Mouse (Mus musculus): ENCODE results near the gene Vmn1r33. TPM values are rescaled to one million over a fixed set of nuclear protein-coding genes. Genes with fewer than 3 reads are reported as not detected.

Vmn1r33 gene
- not detected for polyA plus RNA-seq (2017; shearing (Covaris generic))

DNA sequence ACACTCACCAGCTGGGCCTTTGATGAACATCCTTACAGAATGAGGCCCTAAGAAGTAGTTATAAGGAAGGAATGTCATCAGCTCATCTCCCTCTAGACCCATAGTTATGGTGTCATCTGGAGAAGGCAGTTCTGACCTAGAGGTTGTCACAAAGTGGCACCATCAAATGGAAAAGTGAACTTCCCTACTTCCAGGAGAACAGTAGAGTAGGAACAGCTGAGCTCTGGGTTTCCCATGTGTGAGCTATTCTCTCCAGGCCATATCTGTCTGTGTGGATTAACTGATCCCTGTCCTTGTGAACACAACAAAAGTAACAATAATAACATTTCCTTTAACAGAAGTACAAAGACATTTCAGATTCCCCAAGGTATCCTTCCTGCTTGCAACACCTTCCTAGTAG, at the start of gene Vmn1r33:
TSS of gene Vmn1r33 (minus strand) at position 101 of the 400 bp plus-strand sequence.

DNA sequence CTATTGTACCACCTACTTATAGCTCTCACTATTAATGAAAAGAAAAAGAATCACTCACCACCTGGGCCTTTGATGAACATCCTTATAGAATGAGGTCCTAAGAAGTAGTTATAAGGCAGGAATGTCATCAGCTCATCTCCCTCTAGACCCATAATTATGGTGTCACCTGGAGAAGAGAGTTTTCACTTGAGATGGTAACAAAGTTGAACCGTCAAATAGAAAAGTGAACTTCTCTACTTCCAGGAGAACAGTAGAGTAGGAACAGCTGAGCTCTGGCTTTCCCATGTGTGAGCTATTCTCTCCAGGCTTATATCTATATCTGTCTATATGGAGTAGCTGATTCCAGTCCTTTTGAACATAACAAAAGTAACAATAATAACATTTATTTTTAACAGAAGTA, 25.7 kb upstream of the Vmn1r33 start, which contains the start of gene Vmn1r34:
TSS of gene Vmn1r34 (minus strand) at position 101 of the 400 bp plus-strand sequence.

Other genes with a start within 250 kb of the Vmn1r33 start
- gene Mad2l1, start 82.9 kb downstream of the Vmn1r33 start, polyA plus RNA-seq (2017; shearing (Covaris generic)) = 24.8 TPM
- gene Vmn1r32, start 58.2 kb downstream of the Vmn1r33 start, polyA plus RNA-seq (2017; shearing (Covaris generic)) = not detected
- not detected for gene Vmn1r34, start 25.6 kb upstream of the Vmn1r33 start, polyA plus RNA-seq (2017; shearing (Covaris generic))
- gene Vmn1r35, start 67.6 kb upstream of the Vmn1r33 start, polyA plus RNA-seq (2017; shearing (Covaris generic)) = not detected
- not detected for gene Vmn1r36, start 100.9 kb upstream of the Vmn1r33 start, polyA plus RNA-seq (2017; shearing (Covaris generic))
- gene Vmn1r37, start 111.1 kb upstream of the Vmn1r33 start, polyA plus RNA-seq (2017; shearing (Covaris generic)) = not detected
- gene Vmn1r38, start 164.3 kb upstream of the Vmn1r33 start, polyA plus RNA-seq (2017; shearing (Covaris generic)) = 0.07 TPM
- not detected for gene Vmn1r39, start 192.3 kb upstream of the Vmn1r33 start, polyA plus RNA-seq (2017; shearing (Covaris generic))